Comparison of ENCODE assay signal across 7 mouse cellular contexts in the genomic region with DNA sequence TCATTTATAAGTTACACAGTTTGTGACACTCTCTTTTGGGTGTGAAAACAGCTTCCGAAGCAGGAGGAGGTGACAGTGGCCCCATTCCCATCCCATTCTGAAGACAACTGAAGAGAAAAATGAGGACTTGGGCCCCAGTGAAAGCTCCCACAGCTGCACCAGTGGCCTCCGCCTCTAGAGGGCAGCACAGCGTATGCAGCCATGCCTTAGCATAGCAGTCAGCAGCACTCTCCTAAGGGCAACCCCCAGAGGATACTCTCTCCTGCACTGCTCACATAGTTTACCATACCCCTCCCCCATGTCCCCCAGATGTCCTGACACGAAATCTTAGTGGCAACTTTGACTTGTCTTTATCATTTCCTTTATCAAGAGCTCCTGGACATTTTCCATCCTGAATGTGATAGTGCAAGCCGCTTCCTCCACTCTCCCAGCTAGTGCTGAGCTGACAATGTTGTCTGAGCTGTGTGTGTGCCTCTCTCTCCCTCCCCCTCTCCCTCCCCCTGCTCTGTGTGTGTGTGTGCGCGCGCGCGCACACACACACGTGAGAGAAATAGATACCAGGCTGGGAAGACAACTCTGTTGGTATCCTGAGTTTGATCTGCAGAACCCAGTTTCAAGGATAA. TPM values are rescaled to one million over a fixed set of nuclear protein-coding genes. Genes with fewer than 3 reads are reported as not detected.
DNase-seq lines count a peak whose midpoint lies in the region; ATAC-seq lines count a peak whose summit lies in the region.

No protein-coding gene starts in this region.

- no peaks in the 10 kb centered on the region for H3K36me3 ChIP-seq in embryonic facial prominence, embryonic 10.5 days (replicated peaks)
- H3K36me3 ChIP-seq in limb, embryonic 10.5 days, result no peaks in the 10 kb centered on the region
- H3K36me3 ChIP-seq in midbrain, embryonic 13.5 days, result no peaks in the 10 kb centered on the region

- H3K4me1 ChIP-seq in embryonic facial prominence, embryonic 10.5 days, result 0 out of 2 replicates have a peak, but pooled peaks cover 7% of the 10 kb centered on the region
- H3K4me1 ChIP-seq in limb, embryonic 10.5 days, result no peaks in the 10 kb centered on the region; the same call in 1 of the 2 replicates
- peaks cover 4% of the 10 kb centered on the region; the same call in 1 of the 2 replicates for H3K4me1 ChIP-seq in midbrain, embryonic 13.5 days (replicated peaks)

- no peaks in the 10 kb centered on the region for H3K27me3 ChIP-seq in embryonic facial prominence, embryonic 10.5 days (replicated peaks; ENCODE audit: low read depth, poor library complexity, severe bottlenecking)
- no peaks in the 10 kb centered on the region for H3K27me3 ChIP-seq in limb, embryonic 10.5 days (ENCODE audit: low read depth, poor library complexity, severe bottlenecking)
- H3K27me3 ChIP-seq in midbrain, embryonic 13.5 days, result no peaks in the 10 kb centered on the region

- 0 out of 2 replicates have a peak, but pooled peaks cover 2% of the 10 kb centered on the region for H3K9me3 ChIP-seq in embryonic facial prominence, embryonic 10.5 days
- H3K9me3 ChIP-seq in limb, embryonic 10.5 days (replicated peaks), result no peaks in the 10 kb centered on the region
- H3K9me3 ChIP-seq in midbrain, embryonic 13.5 days, result no peaks in the 10 kb centered on the region

- H3K4me3 ChIP-seq in embryonic facial prominence, embryonic 10.5 days, result peak overlapping the region; percentile 27; the same call in 1 of the 2 replicates
- no peak overlapping the region for H3K4me3 ChIP-seq in limb, embryonic 10.5 days
- H3K4me3 ChIP-seq in midbrain, embryonic 13.5 days (replicated peaks), result no peak overlapping the region

- no peak overlapping the region for H3K27ac ChIP-seq in embryonic facial prominence, embryonic 10.5 days (replicated peaks)
- H3K27ac ChIP-seq in limb, embryonic 10.5 days, result no peak overlapping the region
- H3K27ac ChIP-seq in midbrain, embryonic 13.5 days, result no peak overlapping the region

- WGBS in embryonic facial prominence, embryonic 10.5 days, result 12% methylated on average over 11 of the region's 11 CpGs
- 16% methylated on average over 11 of the region's 11 CpGs for WGBS in limb, embryonic 10.5 days
- WGBS in midbrain, embryonic 13.5 days, result 10% methylated on average over 11 of the region's 11 CpGs

- DNase-seq in adrenal gland, adult 8-10 months, result peak; percentile 67
- peak; percentile 83 for DNase-seq in embryonic facial prominence, embryonic 10.5 days (ENCODE audit: low spot score)
- peak; percentile 95 for DNase-seq in heart, adult 11 months
- peak; percentile 76 for DNase-seq in kidney, adult 11 months
- peak; percentile 85 for DNase-seq in limb, embryonic 10.5 days (ENCODE audit: low spot score)
- peak; percentile 61 for DNase-seq in spleen, adult 12 weeks (ENCODE audit: low spot score)

- ATAC-seq in midbrain, embryonic 13.5 days, result peak; percentile 97

- H3K9ac ChIP-seq in midbrain, embryonic 13.5 days (replicated peaks), result no peak overlapping the region; the same call in 1 of the 2 replicates

- H3K4me2 ChIP-seq in midbrain, embryonic 13.5 days (replicated peaks), result peak overlapping the region; percentile 36

RNA-seq across cellular contexts. Expression of a gene that starts 4.4 kb away (rescaled TPM):
- total RNA-seq in adrenal gland, adult 8-10 months (2022), result not detected
- 0.17 TPM in 1 of 2 replicates, not detected in the other for polyA plus RNA-seq in embryonic facial prominence, embryonic 10.5 days (2016; fragmentation: Nextera tagmentation; extraction: Ambion mirVana)
- polyA plus RNA-seq in limb, embryonic 10.5 days (2016; fragmentation: Nextera tagmentation; extraction: Ambion mirVana), result not detected in 2 replicates
- not detected in 2 replicates for polyA plus RNA-seq in midbrain, embryonic 13.5 days (2015; fragmentation: Nextera tagmentation; extraction: Ambion mirVana)

RNA-seq across cellular contexts. Expression of a gene that starts 13.8 kb away (rescaled TPM):
- total RNA-seq in adrenal gland, adult 8-10 months (2022), result 1 to 10 TPM in 3 of 4 experiments, under 1 TPM in 1; 0.77 to 1.3 (median 1.1) TPM
- polyA plus RNA-seq in embryonic facial prominence, embryonic 10.5 days (2016; fragmentation: Nextera tagmentation; extraction: Ambion mirVana), result not detected in 2 replicates
- 0.28 TPM in 1 of 2 replicates, not detected in the other for polyA plus RNA-seq in limb, embryonic 10.5 days (2016; fragmentation: Nextera tagmentation; extraction: Ambion mirVana)
- polyA plus RNA-seq in midbrain, embryonic 13.5 days (2015; fragmentation: Nextera tagmentation; extraction: Ambion mirVana), result not detected in 2 replicates

RNA-seq across cellular contexts. Expression of a gene that starts 15.1 kb away (rescaled TPM):
- under 1 TPM; 0.12 to 0.52 (median 0.38) TPM for total RNA-seq in adrenal gland, adult 8-10 months (2022)
- 0.06 and 0.16 TPM in 2 replicates for polyA plus RNA-seq in embryonic facial prominence, embryonic 10.5 days (2016; fragmentation: Nextera tagmentation; extraction: Ambion mirVana)
- polyA plus RNA-seq in limb, embryonic 10.5 days (2016; fragmentation: Nextera tagmentation; extraction: Ambion mirVana), result 0.26 TPM in 2 replicates
- 0.08 TPM in 1 of 2 replicates, not detected in the other for polyA plus RNA-seq in midbrain, embryonic 13.5 days (2015; fragmentation: Nextera tagmentation; extraction: Ambion mirVana)

RNA-seq across cellular contexts. Expression of a gene that starts 17.5 kb away (rescaled TPM):
- not detected for total RNA-seq in adrenal gland, adult 8-10 months (2022)
- not detected in 2 replicates for polyA plus RNA-seq in embryonic facial prominence, embryonic 10.5 days (2016; fragmentation: Nextera tagmentation; extraction: Ambion mirVana)
- polyA plus RNA-seq in limb, embryonic 10.5 days (2016; fragmentation: Nextera tagmentation; extraction: Ambion mirVana), result not detected in 2 replicates
- polyA plus RNA-seq in midbrain, embryonic 13.5 days (2015; fragmentation: Nextera tagmentation; extraction: Ambion mirVana), result not detected in 2 replicates

RNA-seq across cellular contexts. Expression of a gene that starts 20.8 kb away (rescaled TPM):
- total RNA-seq in adrenal gland, adult 8-10 months (2022), result 100 to 1,000 TPM; 286 to 399 (median 360) TPM
- 231 and 252 TPM in 2 replicates for polyA plus RNA-seq in embryonic facial prominence, embryonic 10.5 days (2016; fragmentation: Nextera tagmentation; extraction: Ambion mirVana)
- 240 and 248 TPM in 2 replicates for polyA plus RNA-seq in limb, embryonic 10.5 days (2016; fragmentation: Nextera tagmentation; extraction: Ambion mirVana)
- polyA plus RNA-seq in midbrain, embryonic 13.5 days (2015; fragmentation: Nextera tagmentation; extraction: Ambion mirVana), result 142 TPM in 2 replicates
